Mouse (Mus musculus): ENCODE results near the gene 4932438H23Rik. TPM values are rescaled to one million over a fixed set of nuclear protein-coding genes. Genes with fewer than 3 reads are reported as not detected.
A peak's percentile ranks its signal among the peaks of the same experiment; 100 is the strongest.

4932438H23Rik gene
- total RNA-seq, 1 experiment from 2014 or later = not detected

- ATAC-seq (replicated peaks; ENCODE audit: insufficient number of reproducible peaks, low FRiP score, low TSS enrichment, poor library complexity, severe bottlenecking) = no peak
Observed at GRCm38 (mm10) chr16:91067122-91067521, 27.8 kb downstream of the 4932438H23Rik start.

- ATAC-seq (replicated peaks; ENCODE audit: insufficient number of reproducible peaks, low FRiP score, low TSS enrichment, poor library complexity, severe bottlenecking) = no peak
Observed at GRCm38 (mm10) chr16:91064583-91065365, 30.1 kb downstream of the 4932438H23Rik start.

DNA sequence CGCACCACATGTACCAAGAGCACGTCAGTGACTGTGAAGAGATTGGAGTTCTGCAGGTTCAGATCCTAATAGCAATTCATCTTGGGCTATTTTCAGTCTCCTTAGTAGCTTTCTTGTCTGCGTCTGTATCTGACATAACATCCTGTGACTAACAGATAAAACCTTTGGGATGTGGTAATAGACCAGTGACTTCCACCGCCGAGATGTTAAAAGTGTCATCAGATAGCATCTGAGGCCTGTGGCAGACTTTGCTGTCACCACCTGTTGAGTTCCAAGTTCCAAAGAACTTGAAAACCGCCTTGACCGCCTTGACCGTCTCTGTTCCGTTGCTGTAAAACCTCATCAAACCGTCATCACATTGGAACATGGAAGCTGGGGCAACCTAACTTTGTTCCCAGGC is 31.1 kb downstream of the 4932438H23Rik start:
- no peak for ATAC-seq (replicated peaks; ENCODE audit: insufficient number of reproducible peaks, low FRiP score, low TSS enrichment, poor library complexity, severe bottlenecking)

DNA sequence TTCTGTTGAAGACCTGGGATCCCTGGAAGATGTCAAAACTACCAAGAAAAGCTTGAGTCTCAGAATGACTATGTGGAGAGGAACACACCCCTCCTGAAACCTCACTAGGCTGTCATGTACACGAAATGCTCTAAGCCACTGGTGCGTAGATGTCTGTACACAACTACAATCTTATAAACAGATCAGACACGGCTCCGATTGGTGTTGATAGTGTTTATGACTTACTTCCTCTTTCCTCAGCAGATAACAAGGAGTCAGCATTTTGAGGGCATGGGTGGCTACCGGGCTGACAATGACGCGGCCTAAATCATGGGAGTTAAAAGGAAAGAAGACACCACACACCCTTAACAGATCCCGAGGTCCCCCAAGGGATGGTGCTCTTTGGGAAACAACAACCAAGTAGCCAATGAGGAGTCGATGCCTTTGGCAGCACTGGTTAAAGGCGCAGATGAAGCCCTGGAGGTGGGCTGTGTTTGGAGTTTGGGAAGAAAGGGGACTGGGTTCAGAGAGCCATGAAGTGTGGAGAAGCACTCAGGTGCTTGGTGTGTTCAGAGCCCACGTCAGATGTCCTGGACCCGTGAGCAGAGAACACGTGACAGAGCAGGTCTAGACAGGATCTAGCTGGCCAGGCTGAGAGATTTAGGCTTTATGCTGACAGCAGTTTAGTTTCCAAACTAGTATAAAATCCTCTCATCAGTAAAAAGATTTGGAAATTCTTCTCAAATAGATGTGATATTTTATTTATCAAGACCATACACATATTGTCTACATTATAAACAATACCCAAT is 33.2 kb downstream of the 4932438H23Rik start:
- peak; percentile 52 for ATAC-seq (replicated peaks; ENCODE audit: insufficient number of reproducible peaks, low FRiP score, low TSS enrichment, poor library complexity, severe bottlenecking)

DNA sequence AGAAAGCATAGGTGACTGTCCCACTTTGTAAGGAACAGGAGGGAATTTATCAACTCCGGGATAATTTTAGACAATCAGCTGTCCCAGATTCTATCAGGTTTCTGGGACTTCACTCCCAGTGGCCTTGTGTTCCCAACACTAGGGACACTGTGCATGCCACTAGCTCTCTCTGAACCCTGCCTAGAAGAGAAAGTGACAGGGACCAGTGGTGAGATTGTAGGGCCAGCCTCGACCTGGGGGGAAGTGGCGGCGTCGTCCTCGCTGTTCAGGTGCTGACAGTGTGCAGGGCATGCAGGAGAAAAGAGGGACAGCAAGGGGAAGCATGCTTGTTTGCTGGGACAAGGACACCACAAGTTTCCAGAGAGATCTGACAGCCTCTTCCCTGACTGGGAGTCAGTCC is 37.2 kb downstream of the 4932438H23Rik start:
- no peak for ATAC-seq (replicated peaks; ENCODE audit: insufficient number of reproducible peaks, low FRiP score, low TSS enrichment, poor library complexity, severe bottlenecking)

- no peak for ATAC-seq (replicated peaks; ENCODE audit: insufficient number of reproducible peaks, low FRiP score, low TSS enrichment, poor library complexity, severe bottlenecking)
Observed at GRCm38 (mm10) chr16:91057261-91057660, 37.7 kb downstream of the 4932438H23Rik start.

GRCm38 (mm10) chr16:91056043-91056821 is 38.7 kb downstream of the 4932438H23Rik start:
- peak; percentile 24; the same call in 1 of the 2 replicates for ATAC-seq (replicated peaks; ENCODE audit: insufficient number of reproducible peaks, low FRiP score, low TSS enrichment, poor library complexity, severe bottlenecking)

GRCm38 (mm10) chr16:91055150-91055549 is 39.8 kb downstream of the 4932438H23Rik start:
- no peak for ATAC-seq (replicated peaks; ENCODE audit: insufficient number of reproducible peaks, low FRiP score, low TSS enrichment, poor library complexity, severe bottlenecking)

DNA sequence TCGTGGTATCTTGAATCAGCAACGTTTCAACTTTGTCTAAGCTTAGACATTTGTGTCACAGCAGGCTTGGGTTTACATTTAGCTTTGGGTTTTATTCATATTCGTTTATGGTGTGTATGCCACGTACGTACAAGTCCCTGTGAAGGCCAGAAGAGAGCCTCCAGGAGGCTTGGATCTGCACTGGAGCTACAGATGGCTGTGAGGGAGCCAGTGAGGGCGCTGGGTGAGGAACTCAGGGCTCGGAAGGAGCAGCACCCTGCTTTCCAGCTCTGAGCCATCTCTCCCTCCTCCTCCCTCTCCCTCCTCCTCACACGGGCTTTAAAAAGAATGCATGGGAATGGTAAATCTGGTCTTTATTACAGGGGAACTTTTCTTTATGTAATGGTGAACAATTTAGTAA is 41.3 kb downstream of the 4932438H23Rik start:
- no peak for ATAC-seq (replicated peaks; ENCODE audit: insufficient number of reproducible peaks, low FRiP score, low TSS enrichment, poor library complexity, severe bottlenecking)

DNA sequence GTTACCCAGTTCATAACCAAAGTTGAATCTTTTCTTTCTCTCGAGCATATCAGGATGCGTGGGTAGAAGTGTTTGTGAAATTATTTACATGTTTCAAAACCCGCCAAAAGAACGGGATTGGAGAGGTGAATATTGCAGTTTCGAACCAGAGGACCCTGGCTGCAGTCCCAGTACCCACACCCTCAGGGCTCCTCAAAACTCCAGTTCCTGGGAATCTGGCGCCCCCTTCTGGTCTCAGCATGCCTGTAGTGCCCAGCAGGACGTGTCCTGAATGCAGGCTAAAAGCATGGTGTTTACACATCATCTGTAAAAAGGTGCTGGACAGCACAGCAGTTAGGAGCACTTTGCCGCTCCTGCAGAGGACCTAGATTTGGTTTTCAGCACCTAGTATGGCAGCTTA is 49.4 kb downstream of the 4932438H23Rik start:
- 0 out of 2 replicates have a peak, but pooled peaks have one; percentile 24 for ATAC-seq (replicated peaks; ENCODE audit: insufficient number of reproducible peaks, low FRiP score, low TSS enrichment, poor library complexity, severe bottlenecking)

DNA sequence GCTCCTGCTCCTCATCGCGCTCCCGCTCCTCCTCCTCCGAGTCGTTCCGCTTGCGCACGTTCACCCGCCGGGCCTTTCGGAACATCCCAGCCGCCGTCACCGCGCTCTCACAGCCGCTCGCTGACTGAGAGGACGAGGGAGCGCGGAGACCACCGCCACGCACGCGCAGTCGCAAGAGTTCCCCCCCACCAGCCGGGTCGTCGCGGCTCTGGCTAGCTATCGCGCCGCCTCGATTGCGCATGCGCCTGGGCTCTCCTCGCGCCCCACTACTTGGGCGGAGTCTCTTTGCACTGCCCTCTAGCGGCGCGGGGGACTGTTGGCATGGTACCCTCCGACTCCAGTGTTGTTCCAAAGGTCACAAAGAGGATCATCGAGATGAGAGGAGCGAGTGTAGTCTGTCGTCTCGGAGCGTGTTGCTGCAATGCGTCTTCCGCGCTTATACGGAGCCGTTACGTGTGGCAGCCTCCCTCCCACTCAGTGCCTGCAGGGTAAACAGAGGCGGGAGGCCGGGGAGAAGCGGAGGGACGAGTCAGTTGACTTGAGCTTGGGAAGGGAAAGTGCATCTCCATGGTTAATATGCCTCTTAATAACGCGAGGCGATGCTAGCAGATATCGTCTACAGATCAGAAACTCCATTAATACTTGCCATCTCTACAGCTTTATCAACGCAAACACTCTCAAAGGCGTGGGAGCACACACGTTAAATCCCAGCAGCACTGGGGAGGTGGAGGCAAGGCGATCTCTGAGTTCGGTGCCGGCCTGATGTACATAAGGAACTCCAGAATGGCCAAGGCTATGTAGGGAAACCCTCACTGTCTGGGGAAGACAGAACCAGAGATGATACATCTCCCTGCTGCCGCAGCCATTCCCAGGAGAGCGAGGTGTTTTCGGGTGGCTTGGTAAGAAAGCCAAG is 50.4 kb downstream of the 4932438H23Rik start, which contains the start of gene Paxbp1:
TSS of gene Paxbp1 (minus strand) at position 274 of the 913 bp plus-strand sequence.
- ATAC-seq (replicated peaks; ENCODE audit: insufficient number of reproducible peaks, low FRiP score, low TSS enrichment, poor library complexity, severe bottlenecking) = peak; percentile 97

- 0 out of 2 replicates have a peak, but pooled peaks have one; percentile 7 for ATAC-seq (replicated peaks; ENCODE audit: insufficient number of reproducible peaks, low FRiP score, low TSS enrichment, poor library complexity, severe bottlenecking)
Observed at GRCm38 (mm10) chr16:91043461-91044248, 51.3 kb downstream of the 4932438H23Rik start.

GRCm38 (mm10) chr16:91042640-91043039 is 52.3 kb downstream of the 4932438H23Rik start:
- no peak for ATAC-seq (replicated peaks; ENCODE audit: insufficient number of reproducible peaks, low FRiP score, low TSS enrichment, poor library complexity, severe bottlenecking)

DNA sequence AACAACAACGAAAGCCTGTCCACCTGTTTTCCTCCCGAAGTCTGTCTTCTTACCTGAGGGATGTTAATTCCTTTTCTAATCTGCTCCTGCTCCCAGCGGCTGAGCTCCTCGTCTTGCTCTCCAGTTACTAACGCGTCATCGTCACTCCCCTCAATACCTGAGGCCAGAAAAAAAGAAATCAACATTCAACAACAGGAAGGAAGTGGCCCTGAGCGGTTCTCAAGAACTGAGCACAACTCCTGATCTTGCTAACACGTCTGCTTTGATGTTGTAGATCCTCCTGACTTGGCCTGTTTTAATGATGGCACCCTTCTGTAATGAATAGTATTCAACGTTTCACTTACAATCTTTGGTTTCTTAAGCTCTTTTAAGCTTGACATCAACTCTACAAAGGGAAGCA is 59.1 kb downstream of the 4932438H23Rik start:
- ATAC-seq (replicated peaks; ENCODE audit: insufficient number of reproducible peaks, low FRiP score, low TSS enrichment, poor library complexity, severe bottlenecking) = no peak

- ATAC-seq (replicated peaks; ENCODE audit: insufficient number of reproducible peaks, low FRiP score, low TSS enrichment, poor library complexity, severe bottlenecking) = no peak
Observed at GRCm38 (mm10) chr16:91030751-91031150, 64.2 kb downstream of the 4932438H23Rik start.

DNA sequence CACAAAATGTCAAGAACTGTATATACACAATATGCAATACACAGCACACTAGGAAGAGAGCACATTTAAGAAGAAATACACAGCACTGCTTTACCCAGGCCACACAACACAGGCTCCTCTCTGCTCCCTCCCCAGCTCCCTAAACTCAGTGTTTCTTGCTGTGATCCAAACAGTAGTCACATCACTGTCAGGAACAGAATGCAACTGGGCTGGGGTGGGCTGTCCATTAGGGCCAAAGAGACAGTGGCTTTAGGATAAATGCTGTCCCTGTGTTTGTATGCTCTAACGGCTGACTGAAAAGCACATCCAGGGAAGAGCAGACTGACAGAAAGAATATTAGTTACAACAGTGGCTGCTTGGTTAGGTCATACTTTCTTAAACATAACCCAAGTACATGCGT is 65.0 kb downstream of the 4932438H23Rik start:
- no peak for ATAC-seq (replicated peaks; ENCODE audit: insufficient number of reproducible peaks, low FRiP score, low TSS enrichment, poor library complexity, severe bottlenecking)

DNA sequence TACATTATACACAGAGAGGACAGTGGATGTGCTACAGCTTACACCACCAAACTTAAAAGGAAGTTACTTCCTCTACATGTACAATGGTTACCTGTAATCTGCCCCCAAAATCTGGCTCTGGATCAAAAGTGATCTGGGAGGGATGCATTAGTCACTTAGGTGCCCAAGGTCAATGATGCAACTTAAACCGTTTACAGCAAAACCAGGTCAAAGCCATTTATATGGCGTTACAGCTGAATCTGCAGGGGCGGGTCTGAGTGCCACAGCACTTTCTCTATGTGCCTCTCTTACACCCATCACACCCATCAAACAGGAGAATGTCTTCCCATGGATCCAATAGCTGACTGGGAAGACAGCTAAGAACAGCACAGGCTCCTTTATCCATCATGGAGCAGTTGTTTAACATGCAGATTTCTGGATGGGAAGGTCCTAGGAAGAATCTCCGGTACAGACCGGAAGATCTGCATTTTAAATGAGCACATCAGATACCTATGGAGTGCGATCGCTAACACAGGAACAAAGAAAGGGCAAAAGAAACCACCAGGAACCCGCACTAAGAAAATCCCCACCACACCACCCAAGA is 65.7 kb downstream of the 4932438H23Rik start:
- no peak for ATAC-seq (replicated peaks; ENCODE audit: insufficient number of reproducible peaks, low FRiP score, low TSS enrichment, poor library complexity, severe bottlenecking)
